Mouse (Mus musculus): ENCODE measurements around the gene Fbxo4. TPM values are rescaled to one million over a fixed set of nuclear protein-coding genes. Genes with fewer than 3 reads are reported as not detected.

Gene Fbxo4
- polyA plus RNA-seq, 1 experiment from 2014 or later, result 23.0 TPM

DNA sequence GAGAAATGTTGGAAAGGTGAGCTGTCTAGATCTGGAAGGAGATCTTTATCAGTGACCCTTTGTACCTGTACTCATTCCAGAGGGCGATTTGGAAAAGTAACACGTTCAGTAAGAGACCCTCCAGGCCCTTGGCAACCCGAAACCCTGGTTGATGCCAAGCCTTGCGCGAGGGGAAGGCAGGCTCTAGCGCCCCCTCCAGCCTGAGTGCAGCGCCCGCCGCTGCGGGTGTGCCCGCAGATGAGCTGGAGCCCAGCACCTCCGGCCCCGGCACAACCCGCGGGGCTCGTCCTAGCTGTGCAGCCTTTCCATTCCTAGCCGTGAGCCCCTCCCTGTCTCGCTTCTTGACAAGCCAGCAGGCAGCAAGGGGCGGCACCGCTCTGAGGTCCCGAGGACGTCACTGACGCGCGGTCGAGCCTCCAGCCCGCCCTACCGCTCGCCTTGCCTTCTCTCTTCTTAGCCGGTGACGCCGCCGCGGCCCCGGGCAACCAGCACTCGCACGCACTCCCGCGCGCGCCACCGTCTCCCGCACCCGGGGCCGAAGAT lies 46.9 kb upstream of the Fbxo4 start, which contains the start of gene Oxct1:
Gene Oxct1, plus strand, starts transcription at position 153 of the 543 bp plus-strand sequence.
- ATAC-seq (peak; percentile 96), DNase-seq (ENCODE audit: low spot score) (peak; percentile 96)
- Histone ChIP-seq H3K27ac (ENCODE audit: low read length) (peak within 1 kb of the TSS; percentile 93), H3K9me3 (ENCODE audit: low read length) (no peaks in the 10 kb centered on the region), H3K4me2 (replicated peaks; ENCODE audit: low read depth, low read length) (peak within 1 kb of the TSS; percentile 91), H3K9ac (replicated peaks; ENCODE audit: low read depth) (peak within 1 kb of the TSS; percentile 73), H3K36me3 (ENCODE audit: insufficient read depth, low read length) (no peaks in the 10 kb centered on the region), H3K4me3 (ENCODE audit: low read depth, low read length) (peak within 1 kb of the TSS; percentile 90), H3K4me1 (ENCODE audit: insufficient read depth, low read depth, low read length) (peaks cover 21% of the 10 kb centered on the region; the same call in 1 of the 2 replicates), H3K27me3 (replicated peaks; ENCODE audit: insufficient read depth, low read length) (no peaks in the 10 kb centered on the region)
- peak; percentile 76 for TF ChIP-seq CTCF (IDR thresholded peaks at IDR 0.05)
- TF ChIP-seq EP300 (IDR thresholded peaks at IDR 0.05), result no peak
- WGBS, result 1% methylated on average over 44 of the region's 45 CpGs

DNA sequence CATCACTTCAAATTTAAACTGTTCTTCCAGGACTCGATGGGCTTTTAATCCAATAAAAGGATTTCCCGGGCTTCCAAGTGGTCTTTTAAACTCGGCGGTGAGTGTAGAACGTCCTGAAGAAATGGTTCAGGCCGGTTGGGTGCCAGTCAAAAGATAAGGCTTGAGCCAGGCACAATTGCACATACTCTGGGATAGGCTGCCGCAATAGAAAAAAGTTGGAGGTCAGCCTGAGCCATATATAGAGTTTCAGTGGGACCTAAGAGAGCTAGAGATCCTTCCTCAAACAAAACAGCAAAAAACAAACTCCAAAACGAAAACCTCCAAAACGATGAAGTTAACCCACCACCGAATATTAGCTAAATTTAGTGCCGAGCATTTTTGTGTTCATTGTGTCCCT lies 46.1 kb upstream of the Fbxo4 start:
- DNase-seq (ENCODE audit: low spot score) (no peak), ATAC-seq (no peak)
- peak overlapping the region; percentile 93 for H3K27ac ChIP-seq (ENCODE audit: low read length)
- peak overlapping the region; percentile 91 for H3K4me2 ChIP-seq (replicated peaks; ENCODE audit: low read depth, low read length)
- peaks cover 21% of the 10 kb centered on the region; the same call in 1 of the 2 replicates for H3K4me1 ChIP-seq (ENCODE audit: insufficient read depth, low read depth, low read length)
- TF ChIP-seq EP300 (IDR thresholded peaks at IDR 0.05) (no peak), CTCF (IDR thresholded peaks at IDR 0.05) (no peak)
- H3K9me3 ChIP-seq (ENCODE audit: low read length), result no peaks in the 10 kb centered on the region
- 54% methylated on average over 11 of the region's 11 CpGs for WGBS
- peak overlapping the region; percentile 90; the same call in 1 of the 2 replicates for H3K4me3 ChIP-seq (ENCODE audit: low read depth, low read length)
- no peaks in the 10 kb centered on the region for H3K36me3 ChIP-seq (ENCODE audit: insufficient read depth, low read length)
- no peak overlapping the region for H3K9ac ChIP-seq (replicated peaks; ENCODE audit: low read depth)
- H3K27me3 ChIP-seq (replicated peaks; ENCODE audit: insufficient read depth, low read length), result no peaks in the 10 kb centered on the region

DNA sequence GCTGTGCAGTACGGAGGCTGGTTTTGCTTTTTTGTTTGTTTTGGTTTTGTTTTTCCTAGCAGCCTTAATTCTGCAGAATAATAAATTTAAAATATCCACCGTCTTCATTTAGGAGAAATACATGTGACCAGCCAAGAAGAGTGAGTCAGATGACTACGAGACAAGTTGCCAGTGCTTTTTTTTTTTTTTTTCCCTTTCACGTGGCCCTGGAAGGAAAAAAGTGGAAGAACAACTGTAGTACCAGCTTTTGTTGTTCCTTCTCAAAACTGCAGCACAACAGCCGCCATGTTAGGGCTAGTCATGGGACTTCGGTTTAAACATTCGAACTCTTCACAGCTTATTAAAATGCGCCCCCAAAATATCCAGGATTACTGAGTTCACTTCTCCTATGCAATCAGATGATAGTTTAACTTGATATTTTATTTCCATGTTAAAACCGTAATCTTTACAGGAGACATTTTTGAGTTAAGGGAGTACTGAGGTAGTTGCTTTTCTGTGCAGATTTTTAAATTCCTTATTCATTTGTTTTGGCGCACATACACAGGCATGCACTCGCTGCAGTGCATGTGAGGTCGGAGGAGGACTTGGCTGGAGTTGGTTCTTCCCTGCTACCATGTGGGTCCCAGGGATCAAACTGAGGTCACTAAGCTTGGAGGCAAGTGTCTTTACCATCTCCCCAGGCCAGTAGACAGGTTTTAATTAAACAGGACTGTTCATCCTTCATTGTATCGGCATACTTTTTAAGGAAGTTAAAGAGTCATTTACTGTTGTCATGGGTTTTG lies 45.5 kb upstream of the Fbxo4 start:
- 0 out of 2 replicates have a peak overlapping the region, but pooled peaks have one; percentile 93 for H3K27ac ChIP-seq (ENCODE audit: low read length)
- no peak for ATAC-seq

DNA sequence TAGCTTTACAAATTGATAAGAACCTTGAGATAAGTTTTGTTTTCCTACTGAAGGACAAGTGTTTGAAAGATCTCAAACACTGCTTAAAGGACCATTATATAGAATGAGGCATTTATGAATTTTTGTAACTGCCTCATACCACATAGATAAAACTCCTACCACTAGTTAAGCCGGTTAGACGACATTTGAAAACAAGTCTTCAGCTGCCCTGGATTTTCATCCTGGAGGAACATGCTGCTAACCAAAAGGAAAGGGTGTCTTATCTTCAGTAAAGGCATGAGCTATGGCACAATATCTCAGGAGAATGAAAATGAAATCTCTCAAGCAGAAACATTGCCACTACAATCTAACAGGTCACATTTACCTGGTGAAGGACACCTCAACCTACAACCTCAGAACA lies 44.4 kb upstream of the Fbxo4 start:
- Histone ChIP-seq H3K36me3 (ENCODE audit: insufficient read depth, low read length) (no peaks in the 10 kb centered on the region), H3K9me3 (ENCODE audit: low read length) (no peaks in the 10 kb centered on the region), H3K9ac (replicated peaks; ENCODE audit: low read depth) (no peak overlapping the region), H3K4me2 (replicated peaks; ENCODE audit: low read depth, low read length) (no peak overlapping the region), H3K4me1 (ENCODE audit: insufficient read depth, low read depth, low read length) (peaks cover 21% of the 10 kb centered on the region; the same call in 1 of the 2 replicates), H3K27me3 (replicated peaks; ENCODE audit: insufficient read depth, low read length) (no peaks in the 10 kb centered on the region), H3K27ac (ENCODE audit: low read length) (0 out of 2 replicates have a peak overlapping the region, but pooled peaks have one; percentile 20), H3K4me3 (ENCODE audit: low read depth, low read length) (no peak overlapping the region)
- ATAC-seq, result no peak
- no peak for DNase-seq (ENCODE audit: low spot score)
- WGBS, result 65% methylated on average over 2 of the region's 2 CpGs
- no peak for TF ChIP-seq CTCF (IDR thresholded peaks at IDR 0.05)
- no peak for TF ChIP-seq EP300 (IDR thresholded peaks at IDR 0.05)

More for the DNA sequence above, 45.5 kb upstream of the Fbxo4 start:
- no peaks in the 10 kb centered on the region for H3K36me3 ChIP-seq (ENCODE audit: insufficient read depth, low read length)
- no peaks in the 10 kb centered on the region for H3K9me3 ChIP-seq (ENCODE audit: low read length)
- 62% methylated on average over 13 of the region's 13 CpGs for WGBS
- no peak overlapping the region for H3K4me2 ChIP-seq (replicated peaks; ENCODE audit: low read depth, low read length)
- H3K9ac ChIP-seq (replicated peaks; ENCODE audit: low read depth), result no peak overlapping the region
- no peak overlapping the region for H3K4me3 ChIP-seq (ENCODE audit: low read depth, low read length)
- TF ChIP-seq EP300 (IDR thresholded peaks at IDR 0.05), result no peak
- TF ChIP-seq CTCF (IDR thresholded peaks at IDR 0.05), result no peak
- no peak for DNase-seq (ENCODE audit: low spot score)
- H3K27me3 ChIP-seq (replicated peaks; ENCODE audit: insufficient read depth, low read length), result no peaks in the 10 kb centered on the region
- H3K4me1 ChIP-seq (ENCODE audit: insufficient read depth, low read depth, low read length), result peaks cover 21% of the 10 kb centered on the region; the same call in 1 of the 2 replicates

DNA sequence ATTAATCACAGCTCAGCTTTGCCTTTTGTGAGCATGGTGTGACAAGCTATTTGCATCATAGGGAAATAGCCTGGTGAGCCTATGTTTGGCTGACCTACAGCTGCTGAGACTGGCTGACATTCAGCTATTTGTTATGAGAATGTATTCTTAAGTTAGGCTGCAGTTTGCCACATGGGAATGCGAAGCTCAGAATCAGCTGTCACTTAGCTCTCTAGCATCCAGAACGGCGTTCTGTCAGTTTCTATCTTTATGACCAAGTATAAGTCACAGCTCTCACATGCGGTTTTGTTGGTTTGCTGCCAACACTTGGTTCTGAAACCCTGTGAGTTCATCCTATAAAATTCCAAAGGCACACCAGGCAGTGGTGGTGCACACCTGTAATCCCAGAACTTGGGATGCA lies 41.3 kb upstream of the Fbxo4 start:
- H3K9me3 ChIP-seq (ENCODE audit: low read length), result no peaks in the 10 kb centered on the region
- H3K4me3 ChIP-seq (ENCODE audit: low read depth, low read length), result no peak overlapping the region
- H3K4me2 ChIP-seq (replicated peaks; ENCODE audit: low read depth, low read length), result no peak overlapping the region
- no peak overlapping the region for H3K27ac ChIP-seq (ENCODE audit: low read length)
- WGBS, result 46% methylated on average over 4 of the region's 4 CpGs
- H3K4me1 ChIP-seq (ENCODE audit: insufficient read depth, low read depth, low read length), result peaks cover 10% of the 10 kb centered on the region; the same call in 1 of the 2 replicates
- ATAC-seq (no peak), DNase-seq (ENCODE audit: low spot score) (peak; percentile 49)
- no peak overlapping the region for H3K9ac ChIP-seq (replicated peaks; ENCODE audit: low read depth)
- H3K27me3 ChIP-seq (replicated peaks; ENCODE audit: insufficient read depth, low read length), result no peaks in the 10 kb centered on the region
- H3K36me3 ChIP-seq (ENCODE audit: insufficient read depth, low read length), result no peaks in the 10 kb centered on the region
- TF ChIP-seq CTCF (IDR thresholded peaks at IDR 0.05) (no peak), EP300 (IDR thresholded peaks at IDR 0.05) (no peak)

DNA sequence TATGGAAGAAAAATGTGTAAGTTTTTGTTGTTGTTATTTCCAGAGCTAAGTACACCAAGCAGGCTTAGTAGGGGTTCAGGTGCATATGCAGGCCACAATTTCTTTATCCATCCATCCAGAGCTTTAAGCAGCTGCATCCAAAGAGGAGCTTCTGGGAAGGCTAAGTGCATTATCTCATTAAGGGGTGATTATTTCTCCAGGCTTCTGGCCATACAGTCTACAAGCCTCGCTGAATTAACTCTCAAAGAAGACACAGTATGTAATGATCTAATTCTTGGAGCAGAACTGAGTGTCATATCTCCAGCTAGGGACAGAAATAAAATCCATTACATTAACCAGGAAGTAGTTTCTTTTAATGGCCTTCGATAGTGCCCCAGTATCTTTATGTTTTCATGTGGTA lies 34.5 kb upstream of the Fbxo4 start:
- H3K27ac ChIP-seq (ENCODE audit: low read length), result no peak overlapping the region
- no peak for TF ChIP-seq EP300 (IDR thresholded peaks at IDR 0.05)
- TF ChIP-seq CTCF (IDR thresholded peaks at IDR 0.05), result no peak
- no peaks in the 10 kb centered on the region for H3K27me3 ChIP-seq (replicated peaks; ENCODE audit: insufficient read depth, low read length)
- H3K4me1 ChIP-seq (ENCODE audit: insufficient read depth, low read depth, low read length), result no peaks in the 10 kb centered on the region
- 75% methylated on average over 2 of the region's 2 CpGs for WGBS
- no peak overlapping the region for H3K4me2 ChIP-seq (replicated peaks; ENCODE audit: low read depth, low read length)
- H3K9me3 ChIP-seq (ENCODE audit: low read length), result no peaks in the 10 kb centered on the region
- H3K4me3 ChIP-seq (ENCODE audit: low read depth, low read length), result no peak overlapping the region
- no peak for ATAC-seq
- H3K9ac ChIP-seq (replicated peaks; ENCODE audit: low read depth), result no peak overlapping the region
- H3K36me3 ChIP-seq (ENCODE audit: insufficient read depth, low read length), result no peaks in the 10 kb centered on the region
- no peak for DNase-seq (ENCODE audit: low spot score)
